Mouse (Mus musculus): ENCODE results near the gene Myo15b. TPM values are rescaled to one million over a fixed set of nuclear protein-coding genes. Genes with fewer than 3 reads are reported as not detected.
A peak's percentile ranks its signal among the peaks of the same experiment; 100 is the strongest.

Gene Myo15b
- polyA plus RNA-seq, 1 experiment from 2014 or later, result 16.5 TPM

GRCm38 (mm10) chr11:115812533-115813420 lies 45.4 kb upstream of the Myo15b start:
- Histone ChIP-seq H3K9me3 (replicated peaks; ENCODE audit: low read length) (no peaks in the 10 kb centered on the region), H3K4me1 (replicated peaks; ENCODE audit: insufficient read depth, low read length) (peaks cover 48% of the 10 kb centered on the region), H3K9ac (ENCODE audit: low read depth, low read length) (peak overlapping the region; percentile 74), H3K4me3 (replicated peaks; ENCODE audit: low read depth, low read length) (peak overlapping the region; percentile 79), H3K36me3 (ENCODE audit: insufficient read depth, low read length) (0 out of 2 replicates have a peak, but pooled peaks cover 4% of the 10 kb centered on the region), H3K27ac (peak overlapping the region; percentile 79), H3K4me2 (ENCODE audit: low read length) (peak overlapping the region; percentile 93), H3K27me3 (ENCODE audit: insufficient read depth, low read length) (no peaks in the 10 kb centered on the region)
- WGBS, result 6% methylated on average over 28 of the region's 28 CpGs
- DNase-seq (ENCODE audit: low spot score) (no peak), ATAC-seq (replicated peaks; ENCODE audit: low FRiP score, low read depth) (peak; percentile 3; the same call in 1 of the 2 replicates)
- no peak for TF ChIP-seq CTCF (IDR thresholded peaks at IDR 0.05; ENCODE audit: low read depth)

GRCm38 (mm10) chr11:115813507-115814296 lies 44.5 kb upstream of the Myo15b start, which contains the start of gene Caskin2:
Caskin2 (minus strand) TSS chr11:115813639.
- peak; percentile 99 for TF ChIP-seq CTCF (IDR thresholded peaks at IDR 0.05; ENCODE audit: low read depth)
- H3K9me3 ChIP-seq (replicated peaks; ENCODE audit: low read length), result no peaks in the 10 kb centered on the region
- peak; percentile 89 for ATAC-seq (replicated peaks; ENCODE audit: low FRiP score, low read depth)
- peaks cover 46% of the 10 kb centered on the region for H3K4me1 ChIP-seq (replicated peaks; ENCODE audit: insufficient read depth, low read length)
- H3K27me3 ChIP-seq (ENCODE audit: insufficient read depth, low read length), result no peaks in the 10 kb centered on the region
- H3K4me3 ChIP-seq (replicated peaks; ENCODE audit: low read depth, low read length), result peak within 1 kb of the TSS; percentile 79
- peak; percentile 98 for DNase-seq (ENCODE audit: low spot score)
- peak within 1 kb of the TSS; percentile 93 for H3K4me2 ChIP-seq (ENCODE audit: low read length)
- peak within 1 kb of the TSS; percentile 79 for H3K27ac ChIP-seq
- H3K36me3 ChIP-seq (ENCODE audit: insufficient read depth, low read length), result 0 out of 2 replicates have a peak, but pooled peaks cover 4% of the 10 kb centered on the region
- under 1% methylated on average over 42 of the region's 44 CpGs for WGBS
- peak within 1 kb of the TSS; percentile 75 for H3K9ac ChIP-seq (ENCODE audit: low read depth, low read length)

GRCm38 (mm10) chr11:115814605-115815450 lies 43.4 kb upstream of the Myo15b start, which contains the start of gene Tsen54:
Tsen54 (plus strand) TSS chr11:115814724.
- no peaks in the 10 kb centered on the region for H3K27me3 ChIP-seq (ENCODE audit: insufficient read depth, low read length)
- TF ChIP-seq CTCF (IDR thresholded peaks at IDR 0.05; ENCODE audit: low read depth), result no peak
- H3K4me1 ChIP-seq (replicated peaks; ENCODE audit: insufficient read depth, low read length), result peaks cover 37% of the 10 kb centered on the region
- H3K9me3 ChIP-seq (replicated peaks; ENCODE audit: low read length), result no peaks in the 10 kb centered on the region
- ATAC-seq (replicated peaks; ENCODE audit: low FRiP score, low read depth), result peak; percentile 44
- DNase-seq (ENCODE audit: low spot score), result peak; percentile 82
- WGBS, result under 1% methylated on average over 82 of the region's 84 CpGs
- H3K9ac ChIP-seq (ENCODE audit: low read depth, low read length), result peak within 1 kb of the TSS; percentile 75
- peak within 1 kb of the TSS; percentile 79 for H3K27ac ChIP-seq
- H3K36me3 ChIP-seq (ENCODE audit: insufficient read depth, low read length), result 0 out of 2 replicates have a peak, but pooled peaks cover 4% of the 10 kb centered on the region
- peak within 1 kb of the TSS; percentile 79 for H3K4me3 ChIP-seq (replicated peaks; ENCODE audit: low read depth, low read length)
- H3K4me2 ChIP-seq (ENCODE audit: low read length), result peak within 1 kb of the TSS; percentile 93

GRCm38 (mm10) chr11:115817331-115817730 lies 40.9 kb upstream of the Myo15b start:
- Histone ChIP-seq H3K27me3 (ENCODE audit: insufficient read depth, low read length) (no peaks in the 10 kb centered on the region), H3K4me2 (ENCODE audit: low read length) (no peak overlapping the region), H3K4me1 (replicated peaks; ENCODE audit: insufficient read depth, low read length) (peaks cover 13% of the 10 kb centered on the region; the same call in 1 of the 2 replicates), H3K4me3 (replicated peaks; ENCODE audit: low read depth, low read length) (no peak overlapping the region), H3K27ac (no peak overlapping the region), H3K9me3 (replicated peaks; ENCODE audit: low read length) (no peaks in the 10 kb centered on the region), H3K9ac (ENCODE audit: low read depth, low read length) (no peak overlapping the region), H3K36me3 (ENCODE audit: insufficient read depth, low read length) (peaks cover 23% of the 10 kb centered on the region; the same call in 1 of the 2 replicates)
- DNase-seq (ENCODE audit: low spot score), result no peak
- ATAC-seq (replicated peaks; ENCODE audit: low FRiP score, low read depth), result no peak
- peak; percentile 54 for TF ChIP-seq CTCF (IDR thresholded peaks at IDR 0.05; ENCODE audit: low read depth)
- 86% methylated on average over 5 of the region's 5 CpGs for WGBS

GRCm38 (mm10) chr11:115819915-115820623 lies 38.1 kb upstream of the Myo15b start:
- no peak overlapping the region for H3K4me3 ChIP-seq (replicated peaks; ENCODE audit: low read depth, low read length)
- no peak overlapping the region for H3K4me2 ChIP-seq (ENCODE audit: low read length)
- H3K36me3 ChIP-seq (ENCODE audit: insufficient read depth, low read length), result peaks cover 28% of the 10 kb centered on the region; the same call in 1 of the 2 replicates
- no peak for TF ChIP-seq CTCF (IDR thresholded peaks at IDR 0.05; ENCODE audit: low read depth)
- ATAC-seq (replicated peaks; ENCODE audit: low FRiP score, low read depth), result no peak
- H3K4me1 ChIP-seq (replicated peaks; ENCODE audit: insufficient read depth, low read length), result peaks cover 13% of the 10 kb centered on the region; the same call in 1 of the 2 replicates
- H3K27me3 ChIP-seq (ENCODE audit: insufficient read depth, low read length), result no peaks in the 10 kb centered on the region
- no peaks in the 10 kb centered on the region for H3K9me3 ChIP-seq (replicated peaks; ENCODE audit: low read length)
- no peak for DNase-seq (ENCODE audit: low spot score)
- peak overlapping the region; percentile 57 for H3K27ac ChIP-seq
- 69% methylated on average over 16 of the region's 16 CpGs for WGBS
- no peak overlapping the region for H3K9ac ChIP-seq (ENCODE audit: low read depth, low read length)

Measured in kidney, postnatal 0 days (tissue).